ENCODE assay signal across 13 mouse cellular contexts in genomic region chr3:110303166-110303565, GRCm38 (mm10). TPM values are rescaled to one million over a fixed set of nuclear protein-coding genes. Genes with fewer than 3 reads are reported as not detected.
DNase-seq lines count a peak whose midpoint lies in the region; ATAC-seq and TF ChIP-seq lines count a peak whose summit lies in the region.
"Had no signal": no experiment of that assay in that cellular context is flagged by ENCODE, and none has a peak within 500 bp of the region (broad histone marks: within the 10 kb centered on the region; RNA-seq: fewer than 3 reads in every experiment).

No protein-coding gene starts in this region.

- no peak overlapping the region for H3K27ac ChIP-seq in embryonic facial prominence, embryonic 14.5 days (replicated peaks; ENCODE audit: low read depth, low read length)
- no peak overlapping the region for H3K27ac ChIP-seq in embryonic facial prominence, embryonic 10.5 days (replicated peaks)
- H3K27ac ChIP-seq in limb, embryonic 14.5 days (replicated peaks; ENCODE audit: low read depth, low read length), result no peak overlapping the region
- H3K27ac ChIP-seq in limb, embryonic 10.5 days, result no peak overlapping the region
- H3K27ac ChIP-seq in gastrocnemius, adult 2 months, result no peak overlapping the region
- H3K27ac ChIP-seq in midbrain, embryonic 11.5 days (ENCODE audit: low read depth, low read length), result no peak overlapping the region
- H3K27ac ChIP-seq: embryonic facial prominence, embryonic 15.5 days; layer of hippocampus, adult 2 months; liver, embryonic 13.5 days had no signal

- ATAC-seq in embryonic facial prominence, embryonic 14.5 days (ENCODE audit: low read depth), result no peak
- no peak for ATAC-seq in limb, embryonic 14.5 days (ENCODE audit: low FRiP score, low read depth)
- ATAC-seq in activated CD4-positive, CD25-positive, alpha-beta regulatory T cell, adult 4 months, result no peak
- no peak for ATAC-seq in midbrain, embryonic 11.5 days (ENCODE audit: low FRiP score)
- ATAC-seq: CD4-positive, CD25-positive, alpha-beta regulatory T cell, adult 4 months had no signal

- no peak overlapping the region for H3K4me2 ChIP-seq in embryonic facial prominence, embryonic 14.5 days (ENCODE audit: low read depth, low read length)
- no peak overlapping the region for H3K4me2 ChIP-seq in limb, embryonic 14.5 days (replicated peaks; ENCODE audit: low read depth, low read length, severe bottlenecking)
- H3K4me2 ChIP-seq in midbrain, embryonic 11.5 days, result no peak overlapping the region
- H3K4me2 ChIP-seq: embryonic facial prominence, embryonic 15.5 days; heart, embryonic 11.5 days; liver, embryonic 13.5 days had no signal

- no peaks in the 10 kb centered on the region for H3K9me3 ChIP-seq in embryonic facial prominence, embryonic 14.5 days (ENCODE audit: control insufficient read depth, low read length)
- no peaks in the 10 kb centered on the region for H3K9me3 ChIP-seq in embryonic facial prominence, embryonic 10.5 days
- no peaks in the 10 kb centered on the region for H3K9me3 ChIP-seq in limb, embryonic 14.5 days (ENCODE audit: control insufficient read depth, low read length)
- H3K9me3 ChIP-seq in limb, embryonic 10.5 days (replicated peaks), result no peaks in the 10 kb centered on the region
- H3K9me3 ChIP-seq in midbrain, embryonic 11.5 days (ENCODE audit: control insufficient read depth, low read length), result no peaks in the 10 kb centered on the region
- H3K9me3 ChIP-seq: embryonic facial prominence, embryonic 15.5 days; liver, embryonic 13.5 days had no signal

- no peak overlapping the region for H3K9ac ChIP-seq in embryonic facial prominence, embryonic 14.5 days (ENCODE audit: low read depth, low read length)
- no peak overlapping the region for H3K9ac ChIP-seq in limb, embryonic 14.5 days (ENCODE audit: low read depth, low read length, severe bottlenecking)
- no peak overlapping the region for H3K9ac ChIP-seq in midbrain, embryonic 11.5 days (ENCODE audit: low read length)
- H3K9ac ChIP-seq: embryonic facial prominence, embryonic 15.5 days; liver, embryonic 13.5 days had no signal

- no peaks in the 10 kb centered on the region for H3K4me1 ChIP-seq in embryonic facial prominence, embryonic 14.5 days (ENCODE audit: control insufficient read depth, insufficient read depth, low read length)
- H3K4me1 ChIP-seq in embryonic facial prominence, embryonic 10.5 days, result no peaks in the 10 kb centered on the region
- no peaks in the 10 kb centered on the region for H3K4me1 ChIP-seq in limb, embryonic 14.5 days (ENCODE audit: control insufficient read depth, insufficient read depth, low read length)
- H3K4me1 ChIP-seq in limb, embryonic 10.5 days, result no peaks in the 10 kb centered on the region
- H3K4me1 ChIP-seq in midbrain, embryonic 11.5 days (ENCODE audit: control insufficient read depth, insufficient read depth, low read length), result no peaks in the 10 kb centered on the region
- H3K4me1 ChIP-seq: embryonic facial prominence, embryonic 15.5 days; liver, embryonic 13.5 days had no signal

- no peak overlapping the region for H3K4me3 ChIP-seq in embryonic facial prominence, embryonic 14.5 days (ENCODE audit: low read depth, low read length)
- H3K4me3 ChIP-seq in embryonic facial prominence, embryonic 10.5 days, result no peak overlapping the region
- H3K4me3 ChIP-seq in limb, embryonic 14.5 days (replicated peaks; ENCODE audit: low read length), result no peak overlapping the region
- H3K4me3 ChIP-seq in limb, embryonic 10.5 days, result no peak overlapping the region
- no peak overlapping the region for H3K4me3 ChIP-seq in gastrocnemius, adult 2 months
- H3K4me3 ChIP-seq in midbrain, embryonic 11.5 days (ENCODE audit: low read depth, low read length), result no peak overlapping the region
- H3K4me3 ChIP-seq: embryonic facial prominence, embryonic 15.5 days; layer of hippocampus, adult 2 months; liver, embryonic 13.5 days had no signal

- 70% methylated on average over 2 of the region's 2 CpGs for WGBS in embryonic facial prominence, embryonic 14.5 days
- 81% methylated on average over 2 of the region's 2 CpGs for WGBS in embryonic facial prominence, embryonic 10.5 days
- WGBS in limb, embryonic 14.5 days, result 67% methylated on average over 2 of the region's 2 CpGs
- WGBS in limb, embryonic 10.5 days, result 85% methylated on average over 2 of the region's 2 CpGs
- 86% methylated on average over 2 of the region's 2 CpGs for WGBS in midbrain, embryonic 11.5 days

- no peaks in the 10 kb centered on the region for H3K36me3 ChIP-seq in embryonic facial prominence, embryonic 14.5 days (ENCODE audit: control insufficient read depth, insufficient read depth, low read length)
- H3K36me3 ChIP-seq in embryonic facial prominence, embryonic 10.5 days (replicated peaks), result no peaks in the 10 kb centered on the region
- no peaks in the 10 kb centered on the region for H3K36me3 ChIP-seq in limb, embryonic 14.5 days (ENCODE audit: control insufficient read depth, insufficient read depth, low read length)
- H3K36me3 ChIP-seq in limb, embryonic 10.5 days, result no peaks in the 10 kb centered on the region
- H3K36me3 ChIP-seq in midbrain, embryonic 11.5 days (ENCODE audit: control insufficient read depth, insufficient read depth, low read length), result no peaks in the 10 kb centered on the region
- H3K36me3 ChIP-seq: embryonic facial prominence, embryonic 15.5 days; liver, embryonic 13.5 days had no signal

- peak; percentile 73 for DNase-seq in embryonic facial prominence, embryonic 14.5 days (ENCODE audit: low spot score)
- DNase-seq in embryonic facial prominence, embryonic 10.5 days (ENCODE audit: low spot score), result no peak
- peak; percentile 30 for DNase-seq in limb, embryonic 14.5 days (ENCODE audit: low spot score)
- DNase-seq in limb, embryonic 10.5 days (ENCODE audit: low spot score), result no peak
- DNase-seq in gastrocnemius, adult 2 months, result peak; percentile 58
- DNase-seq in lung, postnatal 4 days, result peak; percentile 18 to 39
- no peak for DNase-seq in midbrain, embryonic 11.5 days (ENCODE audit: low spot score, missing footprints)
- DNase-seq: liver, embryonic 13.5 days had no signal

- TF ChIP-seq CTCF in gastrocnemius, adult 2 months (IDR thresholded peaks at IDR 0.05), result no peak

- intact Hi-C loops in gastrocnemius, adult 2 months (cut with DNase I), result no loop called here

- no peaks in the 10 kb centered on the region for H3K27me3 ChIP-seq in embryonic facial prominence, embryonic 14.5 days (replicated peaks; ENCODE audit: control insufficient read depth, insufficient read depth, low read length)
- H3K27me3 ChIP-seq in embryonic facial prominence, embryonic 10.5 days (replicated peaks; ENCODE audit: low read depth, poor library complexity, severe bottlenecking), result no peaks in the 10 kb centered on the region
- H3K27me3 ChIP-seq in limb, embryonic 14.5 days (ENCODE audit: control insufficient read depth, insufficient read depth, low read length), result no peaks in the 10 kb centered on the region
- no peaks in the 10 kb centered on the region for H3K27me3 ChIP-seq in limb, embryonic 10.5 days (ENCODE audit: low read depth, poor library complexity, severe bottlenecking)
- no peaks in the 10 kb centered on the region for H3K27me3 ChIP-seq in midbrain, embryonic 11.5 days (ENCODE audit: control insufficient read depth, insufficient read depth, low read length)
- H3K27me3 ChIP-seq: embryonic facial prominence, embryonic 15.5 days; liver, embryonic 13.5 days had no signal

- TF ChIP-seq POLR2A in limb, embryonic 14.5 days (IDR thresholded peaks at IDR 0.05; ENCODE audit: borderline replicate concordance, extremely low read depth, insufficient read depth, insufficient read length), result no peak

RNA-seq across cellular contexts. Expression of gene Prmt6, which starts 52.4 kb away (rescaled TPM):
- polyA plus RNA-seq in embryonic facial prominence, embryonic 14.5 days (2014; fragmentation: Nextera tagmentation; extraction: Ambion mirVana), result 19.3 and 24.5 TPM in 2 replicates
- polyA plus RNA-seq in embryonic facial prominence, embryonic 10.5 days (2016; fragmentation: Nextera tagmentation; extraction: Ambion mirVana), result 30.9 TPM in 2 replicates
- 20.5 and 22.6 TPM in 2 replicates for polyA plus RNA-seq in limb, embryonic 14.5 days (2012; rRNA removed)
- polyA plus RNA-seq in limb, embryonic 14.5 days (2014; fragmentation: Nextera tagmentation; extraction: Ambion mirVana), result 25.5 and 27.7 TPM in 2 replicates
- polyA plus RNA-seq in limb, embryonic 10.5 days (2016; fragmentation: Nextera tagmentation; extraction: Ambion mirVana), result 34.7 and 35.1 TPM in 2 replicates
- 1 to 10 TPM; 2.5 to 3.6 TPM for total RNA-seq in gastrocnemius, adult 2 months (2021)
- 1 to 10 TPM; 4.0 to 5.1 TPM for polyA plus RNA-seq in activated CD4-positive, CD25-positive, alpha-beta regulatory T cell, adult 4 months (2017; shearing (Covaris generic))
- 30.8 and 32.8 TPM in 2 replicates for polyA plus RNA-seq in midbrain, embryonic 11.5 days (2014; fragmentation: Nextera tagmentation; extraction: Ambion mirVana)

Comparison
In these comparisons a context has a peak if more than half of its experiments do, and no peak if none do; other contexts are left out.
1. DNase-seq: peak in embryonic facial prominence, embryonic 14.5 days (single experiment), limb, embryonic 14.5 days (single experiment), gastrocnemius, adult 2 months (single experiment) and lung, postnatal 4 days (2 of 2); none in embryonic facial prominence, embryonic 10.5 days (single experiment), limb, embryonic 10.5 days (single experiment) and midbrain, embryonic 11.5 days (single experiment).